Mouse (Mus musculus) adrenal gland, adult (tissue): ENCODE results near the gene Rbm17.
"Not testable (repeated sequence)": the region's sequence is repeated elsewhere in the genome, so short reads cannot be mapped to it uniquely, and the experiment has no call there.

Experiments used
- DNase-seq, 2 experiments: peaks; one replicate each; pipeline ENCODE4 v3.0.0; 2022 to 2023; ENCODE audit warnings: low spot score in 1 of 2; ENCODE audit not compliant: inconsistent age in 2 of 2

Rbm17 gene

GRCm38 (mm10) chr2:11547609-11548008 is 56.3 kb downstream of the Rbm17 start:
- peak in 1 of 2 experiments; percentile 75 for DNase-seq

GRCm38 (mm10) chr2:11546091-11546490 is 57.9 kb downstream of the Rbm17 start:
- no peak for DNase-seq

DNA sequence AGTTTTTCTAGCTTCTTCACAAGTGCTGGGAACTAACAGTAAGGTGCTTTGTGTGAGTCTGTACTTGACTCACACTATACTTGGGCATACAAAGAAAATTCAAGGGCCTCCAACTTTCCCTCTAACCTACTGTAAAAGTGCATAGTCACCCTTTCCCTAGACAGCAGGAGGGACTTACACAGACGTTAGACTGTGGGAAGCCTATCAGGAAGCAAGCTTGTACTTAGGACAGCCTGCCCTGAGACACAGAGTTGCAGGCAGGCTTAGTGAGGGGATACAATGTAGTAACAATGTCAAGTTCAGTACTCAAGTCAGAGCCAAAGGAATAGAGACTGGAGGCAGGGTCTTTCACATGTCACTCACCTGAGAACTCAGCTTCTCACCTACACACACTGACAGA is 58.6 kb downstream of the Rbm17 start:
- no peak for DNase-seq

GRCm38 (mm10) chr2:11544342-11544741 is 59.6 kb downstream of the Rbm17 start:
- peak in 1 of 2 experiments; percentile 57 for DNase-seq

GRCm38 (mm10) chr2:11543158-11543557 is 60.8 kb downstream of the Rbm17 start:
- no peak for DNase-seq

- peak; percentile 80 to 93 for DNase-seq
Observed at GRCm38 (mm10) chr2:11542640-11543039, 61.3 kb downstream of the Rbm17 start.

DNA sequence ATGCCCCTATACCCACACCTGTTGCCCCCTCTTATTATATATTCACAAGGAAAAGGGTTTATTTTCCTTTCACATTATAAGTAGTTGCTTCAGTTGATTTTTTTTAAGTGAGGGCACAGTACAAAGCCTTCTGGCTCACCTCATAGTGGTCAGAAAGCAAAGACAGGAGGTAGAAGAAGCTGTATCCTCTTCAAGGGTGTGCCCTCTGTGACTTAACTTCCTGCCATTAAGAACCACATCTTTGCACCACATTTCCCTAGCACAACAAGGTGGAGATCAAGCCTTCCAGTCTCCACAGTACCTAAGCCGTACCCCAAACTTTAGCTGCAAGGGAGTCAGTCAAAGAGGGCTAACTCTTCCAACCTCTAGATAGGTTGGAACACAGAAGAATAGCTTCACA is 61.8 kb downstream of the Rbm17 start:
- DNase-seq: no peak

GRCm38 (mm10) chr2:11541528-11541927 is 62.4 kb downstream of the Rbm17 start:
- not testable (repeated sequence) for DNase-seq

- DNase-seq: no peak
Observed at GRCm38 (mm10) chr2:11535966-11536365, 68.0 kb downstream of the Rbm17 start.
